Mouse (Mus musculus): ENCODE data around the gene Prkd2. TPM values are rescaled to one million over a fixed set of nuclear protein-coding genes. Genes with fewer than 3 reads are reported as not detected.
A peak's percentile ranks its signal among the peaks of the same experiment; 100 is the strongest.

Prkd2 gene
- total and polyA plus RNA-seq, 2 experiments from 2014 or later: 4.3 TPM

DNA sequence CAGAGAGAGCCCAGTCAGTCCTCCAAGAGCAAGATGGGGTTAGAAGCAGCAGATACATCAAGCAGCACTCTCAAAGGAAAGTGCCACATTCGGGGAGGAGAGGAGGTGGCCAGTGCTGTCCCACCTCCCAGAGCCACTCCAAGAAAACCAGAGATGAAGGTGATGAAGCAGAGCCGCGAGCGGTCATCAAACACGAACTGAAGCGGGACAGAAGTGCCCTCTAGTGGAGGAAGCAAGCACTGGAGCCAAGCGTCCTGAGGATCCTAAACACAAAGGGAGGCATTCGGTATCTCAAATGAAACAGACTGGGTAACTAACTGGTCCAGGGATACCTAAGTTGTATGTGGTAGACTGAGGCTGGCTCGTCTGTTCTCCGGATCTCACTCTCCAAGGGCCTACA is 33.0 kb upstream of the Prkd2 start:
- Histone ChIP-seq H3K9ac (replicated peaks; ENCODE audit: low read length) (no peak overlapping the region), H3K9me3 (ENCODE audit: low read length) (no peaks in the 10 kb centered on the region), H3K4me1 (ENCODE audit: insufficient read depth, low read length) (no peaks in the 10 kb centered on the region), H3K4me3 (ENCODE audit: low read length) (no peak overlapping the region), H3K27ac (no peak overlapping the region), H3K27me3 (ENCODE audit: insufficient read depth, low read length) (no peaks in the 10 kb centered on the region), H3K36me3 (ENCODE audit: insufficient read depth, low read length) (0 out of 2 replicates have a peak, but pooled peaks cover 2% of the 10 kb centered on the region), H3K4me2 (ENCODE audit: low read depth, low read length) (peak overlapping the region; percentile 64; the same call in 1 of the 2 replicates)
- ATAC-seq: no peak
- peak; percentile 85 for DNase-seq (ENCODE audit: low spot score)
- TF ChIP-seq CTCF (IDR thresholded peaks at IDR 0.05; ENCODE audit: low read depth): peak; percentile 94
- WGBS: 30% methylated on average over 10 of the region's 10 CpGs

DNA sequence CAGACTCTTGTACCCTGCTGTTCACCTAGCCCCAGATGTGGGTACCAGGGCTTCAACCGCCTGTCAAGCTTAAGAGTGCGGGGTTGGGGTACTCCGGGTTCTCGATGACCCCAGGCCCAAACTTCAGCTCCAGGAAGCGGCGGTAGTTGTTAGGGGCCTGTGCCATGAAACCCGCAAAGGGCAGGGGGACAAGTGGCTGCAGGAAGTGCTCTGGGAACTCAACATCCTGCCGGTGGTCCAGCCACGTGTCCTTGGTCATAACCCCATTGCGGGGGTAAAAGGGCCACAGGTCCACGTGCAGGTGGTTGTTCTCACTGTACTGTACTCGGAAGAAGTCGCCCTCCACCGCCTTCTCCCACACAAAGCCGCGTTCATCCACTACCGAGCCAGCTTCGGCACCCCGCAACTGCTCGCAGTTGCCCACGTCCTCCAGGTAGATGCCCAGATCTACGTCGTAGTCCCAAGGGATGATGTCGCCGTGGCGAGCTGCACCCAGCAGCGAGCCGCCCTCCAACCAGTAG is 32.2 kb upstream of the Prkd2 start:
- Histone ChIP-seq H3K36me3 (ENCODE audit: insufficient read depth, low read length) (0 out of 2 replicates have a peak, but pooled peaks cover 2% of the 10 kb centered on the region), H3K27me3 (ENCODE audit: insufficient read depth, low read length) (no peaks in the 10 kb centered on the region), H3K27ac (peak overlapping the region; percentile 85), H3K4me1 (ENCODE audit: insufficient read depth, low read length) (no peaks in the 10 kb centered on the region), H3K4me3 (ENCODE audit: low read length) (peak overlapping the region; percentile 42), H3K4me2 (ENCODE audit: low read depth, low read length) (peak overlapping the region; percentile 64), H3K9me3 (ENCODE audit: low read length) (no peaks in the 10 kb centered on the region), H3K9ac (replicated peaks; ENCODE audit: low read length) (peak overlapping the region; percentile 58)
- DNase-seq (ENCODE audit: low spot score) (no peak), ATAC-seq (no peak; the same call in 1 of the 2 replicates)
- no peak for TF ChIP-seq CTCF (IDR thresholded peaks at IDR 0.05; ENCODE audit: low read depth)
- WGBS: 55% methylated on average over 26 of the region's 28 CpGs

DNA sequence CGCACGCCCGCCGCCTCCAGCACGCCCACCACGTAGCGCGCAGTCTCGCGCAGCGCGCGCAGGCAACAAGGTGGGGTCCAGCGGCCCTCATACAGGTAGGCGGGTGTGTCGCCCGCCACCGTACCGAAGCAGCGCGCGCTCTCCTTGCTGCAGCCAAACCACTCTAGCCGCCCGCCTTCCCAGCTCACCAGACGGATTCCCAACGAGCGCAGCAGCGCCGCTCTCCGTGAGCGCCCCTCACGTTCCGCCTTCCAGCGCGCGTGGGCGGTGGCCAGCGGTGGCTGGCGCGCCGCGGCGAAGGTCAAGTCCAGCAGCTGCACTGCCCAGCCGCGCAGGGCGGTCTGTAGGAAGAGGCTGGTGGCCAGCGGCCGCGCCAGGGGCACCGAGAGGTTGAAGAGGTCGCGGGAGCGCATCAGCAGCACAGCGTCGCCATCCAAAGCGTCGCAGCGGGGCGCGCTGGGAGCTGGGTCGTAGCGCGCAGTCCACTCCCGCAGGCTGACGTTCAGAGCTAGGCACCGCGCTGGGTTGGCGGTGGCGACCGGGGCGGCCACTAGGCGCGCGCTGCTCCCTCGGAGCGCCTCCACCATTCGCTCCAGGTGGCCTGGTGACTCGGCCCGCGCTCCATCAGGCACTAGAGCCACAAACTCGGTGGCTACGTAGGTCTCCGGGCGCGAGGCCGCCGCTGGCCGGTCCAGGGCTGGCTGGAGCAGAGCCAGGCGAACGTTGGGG is 31.6 kb upstream of the Prkd2 start:
- peak overlapping the region; percentile 64 for H3K4me2 ChIP-seq (ENCODE audit: low read depth, low read length)
- ATAC-seq (peak; percentile 52), DNase-seq (ENCODE audit: low spot score) (peak; percentile 78)
- H3K27me3 ChIP-seq (ENCODE audit: insufficient read depth, low read length): no peaks in the 10 kb centered on the region
- H3K4me1 ChIP-seq (ENCODE audit: insufficient read depth, low read length): no peaks in the 10 kb centered on the region
- H3K27ac ChIP-seq: peak overlapping the region; percentile 85
- H3K4me3 ChIP-seq (ENCODE audit: low read length): peak overlapping the region; percentile 42
- 10% methylated on average over 80 of the region's 90 CpGs for WGBS
- no peaks in the 10 kb centered on the region for H3K9me3 ChIP-seq (ENCODE audit: low read length)
- H3K36me3 ChIP-seq (ENCODE audit: insufficient read depth, low read length): 0 out of 2 replicates have a peak, but pooled peaks cover 2% of the 10 kb centered on the region
- peak; percentile 23; the same call in 1 of the 2 replicates for TF ChIP-seq CTCF (IDR thresholded peaks at IDR 0.05; ENCODE audit: low read depth)
- peak overlapping the region; percentile 58 for H3K9ac ChIP-seq (replicated peaks; ENCODE audit: low read length)

DNA sequence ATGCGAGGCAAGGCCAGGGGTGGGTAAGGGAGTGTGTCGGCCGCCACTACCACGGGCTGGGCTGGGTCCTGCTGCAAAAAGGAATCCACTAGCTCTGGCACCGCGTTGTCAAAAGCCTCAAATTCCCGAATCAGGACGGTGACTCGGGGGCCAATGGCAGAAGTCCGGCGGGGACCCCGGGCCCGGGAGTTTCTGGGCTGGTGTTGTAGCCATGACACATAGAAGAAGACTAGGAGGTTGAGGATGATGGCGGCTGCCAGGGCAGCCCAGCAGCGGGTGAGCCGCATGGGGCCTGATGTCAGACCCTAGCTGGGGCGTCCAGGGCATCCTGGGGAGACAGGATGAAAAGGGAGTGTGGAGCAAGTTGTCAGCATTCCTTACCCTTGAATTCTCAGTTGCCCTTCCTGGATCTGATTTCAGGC is 31.0 kb upstream of the Prkd2 start:
- no peaks in the 10 kb centered on the region for H3K4me1 ChIP-seq (ENCODE audit: insufficient read depth, low read length)
- H3K9ac ChIP-seq (replicated peaks; ENCODE audit: low read length): peak overlapping the region; percentile 58
- H3K36me3 ChIP-seq (ENCODE audit: insufficient read depth, low read length): 0 out of 2 replicates have a peak, but pooled peaks cover 2% of the 10 kb centered on the region
- DNase-seq (ENCODE audit: low spot score) (no peak), ATAC-seq (no peak)
- H3K4me2 ChIP-seq (ENCODE audit: low read depth, low read length): peak overlapping the region; percentile 64
- H3K9me3 ChIP-seq (ENCODE audit: low read length): no peaks in the 10 kb centered on the region
- H3K4me3 ChIP-seq (ENCODE audit: low read length): peak overlapping the region; percentile 42
- TF ChIP-seq CTCF (IDR thresholded peaks at IDR 0.05; ENCODE audit: low read depth): no peak
- 11% methylated on average over 17 of the region's 17 CpGs for WGBS
- H3K27ac ChIP-seq: peak overlapping the region; percentile 85
- no peaks in the 10 kb centered on the region for H3K27me3 ChIP-seq (ENCODE audit: insufficient read depth, low read length)

DNA sequence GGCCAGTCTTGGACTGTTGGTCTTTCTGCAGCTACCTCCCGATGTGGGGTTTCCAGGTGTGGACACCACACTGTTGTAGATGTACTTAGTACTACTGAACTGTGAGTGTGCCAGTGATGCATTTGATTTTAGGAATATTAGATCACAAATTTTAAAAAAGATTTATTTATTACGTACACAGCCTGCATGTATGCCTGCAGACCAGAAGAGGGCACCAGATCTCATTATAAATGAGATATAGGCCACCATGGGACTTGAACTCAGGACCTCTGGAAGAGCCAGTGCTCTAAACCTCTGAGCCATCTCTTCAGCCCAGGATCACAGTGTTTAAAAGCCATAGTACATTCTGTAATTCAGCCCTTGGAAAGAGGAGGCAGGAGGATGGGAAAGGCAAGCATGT is 30.2 kb upstream of the Prkd2 start:
- Histone ChIP-seq H3K4me2 (ENCODE audit: low read depth, low read length) (no peak overlapping the region), H3K4me3 (ENCODE audit: low read length) (no peak overlapping the region), H3K27me3 (ENCODE audit: insufficient read depth, low read length) (no peaks in the 10 kb centered on the region), H3K9ac (replicated peaks; ENCODE audit: low read length) (no peak overlapping the region), H3K9me3 (ENCODE audit: low read length) (no peaks in the 10 kb centered on the region), H3K27ac (no peak overlapping the region), H3K36me3 (ENCODE audit: insufficient read depth, low read length) (0 out of 2 replicates have a peak, but pooled peaks cover 2% of the 10 kb centered on the region), H3K4me1 (ENCODE audit: insufficient read depth, low read length) (no peaks in the 10 kb centered on the region)
- peak; percentile 60 for TF ChIP-seq CTCF (IDR thresholded peaks at IDR 0.05; ENCODE audit: low read depth)
- DNase-seq (ENCODE audit: low spot score) (peak; percentile 36), ATAC-seq (no peak)
- 68% methylated on average over 2 of the region's 2 CpGs for WGBS

DNA sequence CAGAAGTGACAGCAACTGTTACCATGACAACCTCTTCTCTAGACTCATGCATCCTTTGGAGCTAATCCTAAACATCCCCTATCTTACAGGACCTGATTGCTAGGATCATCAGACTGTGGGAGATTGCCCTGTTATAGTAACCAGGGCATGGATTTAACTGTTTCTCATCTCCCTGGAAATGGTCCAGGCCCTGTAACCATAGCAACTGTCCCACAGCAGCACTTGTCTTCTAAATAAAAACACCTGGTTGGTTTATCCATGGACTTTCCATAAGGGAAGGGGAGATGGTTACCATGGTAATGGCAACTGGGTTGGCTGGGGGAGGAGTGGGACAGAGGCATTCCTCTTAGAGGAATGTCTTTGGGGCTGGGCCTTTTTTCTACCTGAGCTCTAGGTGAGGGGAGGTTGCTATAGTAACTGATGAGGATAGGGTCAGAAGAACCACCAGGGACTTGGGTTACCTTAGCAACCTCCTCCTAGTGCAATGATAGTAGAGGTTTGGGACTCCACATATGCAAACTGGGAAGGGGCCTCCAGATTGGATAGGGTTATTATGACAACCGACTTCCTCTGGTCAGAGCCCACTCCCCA is 27.3 kb upstream of the Prkd2 start, which contains the start of gene Strn4:
Gene Strn4, plus strand, starts transcription at position 539 of the 591 bp plus-strand sequence.
- Histone ChIP-seq H3K9me3 (ENCODE audit: low read length) (no peaks in the 10 kb centered on the region), H3K4me1 (ENCODE audit: insufficient read depth, low read length) (peaks cover 28% of the 10 kb centered on the region), H3K36me3 (ENCODE audit: insufficient read depth, low read length) (no peaks in the 10 kb centered on the region), H3K27ac (peak within 1 kb of the TSS; percentile 99), H3K4me3 (ENCODE audit: low read length) (peak within 1 kb of the TSS; percentile 99), H3K27me3 (ENCODE audit: insufficient read depth, low read length) (no peaks in the 10 kb centered on the region), H3K4me2 (ENCODE audit: low read depth, low read length) (peak within 1 kb of the TSS; percentile 83), H3K9ac (replicated peaks; ENCODE audit: low read length) (peak within 1 kb of the TSS; percentile 100)
- no peak for TF ChIP-seq CTCF (IDR thresholded peaks at IDR 0.05; ENCODE audit: low read depth)
- DNase-seq (ENCODE audit: low spot score) (peak; percentile 89), ATAC-seq (peak; percentile 79)
- 6% methylated on average over 1 of the region's 1 CpGs for WGBS
